Comparison of ENCODE assay signal across 18 mouse cellular contexts in the genomic region with DNA sequence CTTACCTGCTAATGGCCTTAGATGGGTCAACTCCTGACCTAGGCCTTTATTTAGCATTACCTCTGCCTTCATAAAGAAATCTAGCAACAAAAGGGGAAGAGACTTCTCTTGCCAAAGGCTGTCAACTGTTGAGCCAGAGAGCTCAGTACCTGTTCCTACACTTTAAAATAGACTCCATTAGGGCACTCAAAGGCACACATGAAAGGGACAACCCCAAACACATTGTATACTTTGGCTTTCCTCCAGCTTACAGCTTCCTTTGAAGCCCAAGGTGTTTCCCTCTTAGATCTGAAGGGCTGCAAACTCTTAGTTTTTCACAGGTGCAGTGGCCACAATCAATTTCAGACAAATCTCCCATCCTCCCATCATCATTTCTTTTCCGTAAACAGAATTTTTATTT.
"Had no signal": no experiment of that assay in that cellular context is flagged by ENCODE, and none has a peak within 500 bp of the region (broad histone marks: within the 10 kb centered on the region; RNA-seq: fewer than 3 reads in every experiment).

No protein-coding gene starts in this region.

- H3K9me3 ChIP-seq: intestine, embryonic 15.5 days; kidney, embryonic 15.5 days; liver, embryonic 15.5 days; megakaryocyte, embryonic 14.5 days; midbrain, embryonic 15.5 days; neural tube, embryonic 12.5 days had no signal

- DNase-seq: kidney, adult 18-20 months; kidney, postnatal 25 days; layer of hippocampus, adult 9-11 months; layer of hippocampus, postnatal 36 days; retina, postnatal 1 day; right cerebral cortex, postnatal 4 days; spleen, adult 18-20 months; thymus, adult 18-20 months; thymus, postnatal 14 days had no signal

- H3K4me2 ChIP-seq: intestine, embryonic 15.5 days; kidney, embryonic 15.5 days; liver, embryonic 11.5 days; liver, embryonic 15.5 days; midbrain, embryonic 11.5 days; midbrain, embryonic 15.5 days; neural tube, embryonic 12.5 days had no signal

- H3K9ac ChIP-seq: intestine, embryonic 15.5 days; kidney, embryonic 15.5 days; liver, embryonic 15.5 days; midbrain, embryonic 15.5 days; neural tube, embryonic 12.5 days had no signal

- H3K4me3 ChIP-seq: intestine, embryonic 15.5 days; kidney, embryonic 15.5 days; liver, embryonic 15.5 days; megakaryocyte, embryonic 14.5 days; midbrain, embryonic 15.5 days; neural tube, embryonic 12.5 days had no signal

- H3K36me3 ChIP-seq: intestine, embryonic 15.5 days; kidney, embryonic 15.5 days; liver, embryonic 15.5 days; midbrain, embryonic 15.5 days; neural tube, embryonic 12.5 days had no signal

- H3K27ac ChIP-seq: intestine, embryonic 15.5 days; kidney, embryonic 15.5 days; liver, embryonic 15.5 days; macrophage; midbrain, embryonic 15.5 days; neural tube, embryonic 12.5 days had no signal

- H3K4me1 ChIP-seq: intestine, embryonic 15.5 days; kidney, embryonic 15.5 days; liver, embryonic 15.5 days; megakaryocyte, embryonic 14.5 days; midbrain, embryonic 15.5 days; neural tube, embryonic 12.5 days had no signal

- ATAC-seq: intestine, embryonic 15.5 days; midbrain, embryonic 15.5 days had no signal

- H3K27me3 ChIP-seq: intestine, embryonic 15.5 days; kidney, embryonic 15.5 days; liver, embryonic 15.5 days; megakaryocyte, embryonic 14.5 days; midbrain, embryonic 15.5 days; neural tube, embryonic 12.5 days had no signal
